Mouse (Mus musculus): ENCODE results near the gene Podnl1. TPM values are rescaled to one million over a fixed set of nuclear protein-coding genes. Genes with fewer than 3 reads are reported as not detected.

The Podnl1 gene
- polyA plus RNA-seq, 1 experiment, result 0.81 TPM

Other genes starting within 250 kb of the Podnl1 start
- 66.4 and 70.0 TPM in 2 replicates for gene Adgrl1, start 225.9 kb upstream of the Podnl1 start, polyA plus RNA-seq (2012; rRNA removed)
- gene Gm10644, start 170.8 kb upstream of the Podnl1 start, polyA plus RNA-seq (2012; rRNA removed), result 3.2 and 3.3 TPM in 2 replicates
- 3.9 and 6.3 TPM in 2 replicates for gene Asf1b, start 170.5 kb upstream of the Podnl1 start, polyA plus RNA-seq (2012; rRNA removed)
- gene Prkaca, start 153.0 kb upstream of the Podnl1 start, polyA plus RNA-seq (2012; rRNA removed), result 127 and 129 TPM in 2 replicates
- gene Samd1, start 128.3 kb upstream of the Podnl1 start, polyA plus RNA-seq (2012; rRNA removed), result 32.3 and 36.3 TPM in 2 replicates
- 0.28 TPM in 2 replicates for gene 1700067K01Rik, start 124.5 kb upstream of the Podnl1 start, polyA plus RNA-seq (2012; rRNA removed)
- gene 2210011C24Rik, start 113.8 kb upstream of the Podnl1 start, polyA plus RNA-seq (2012; rRNA removed), result 0.86 and 1.1 TPM in 2 replicates
- 0.49 and 1.0 TPM in 2 replicates for gene Palm3, start 104.5 kb upstream of the Podnl1 start, polyA plus RNA-seq (2012; rRNA removed)
- 2.3 and 3.1 TPM in 2 replicates for gene Il27ra, start 83.4 kb upstream of the Podnl1 start, polyA plus RNA-seq (2012; rRNA removed)
- gene Rln3, start 81.0 kb upstream of the Podnl1 start, polyA plus RNA-seq (2012; rRNA removed), result 0.24 TPM in 1 of 2 replicates, not detected in the other
- gene Gm10643, start 60.9 kb upstream of the Podnl1 start, polyA plus RNA-seq (2012; rRNA removed), result 0.97 and 1.3 TPM in 2 replicates
- gene Rfx1, start 59.2 kb upstream of the Podnl1 start, polyA plus RNA-seq (2012; rRNA removed), result 13.2 and 16.8 TPM in 2 replicates
- gene Dcaf15, start 21.2 kb upstream of the Podnl1 start, polyA plus RNA-seq (2012; rRNA removed), result 22.0 and 28.8 TPM in 2 replicates
- gene Cc2d1a, start 21.9 kb downstream of the Podnl1 start, polyA plus RNA-seq (2012; rRNA removed), result 25.4 and 25.7 TPM in 2 replicates
- gene 4930432K21Rik, start 22.0 kb downstream of the Podnl1 start, polyA plus RNA-seq (2012; rRNA removed), result 2.4 TPM in 2 replicates
- gene Nanos3, start 59.2 kb downstream of the Podnl1 start, polyA plus RNA-seq (2012; rRNA removed), result 0.95 and 1.4 TPM in 2 replicates
- 9.3 and 10.0 TPM in 2 replicates for gene Zswim4, start 111.1 kb downstream of the Podnl1 start, polyA plus RNA-seq (2012; rRNA removed)
- gene D8Ertd738e, start 123.7 kb downstream of the Podnl1 start, polyA plus RNA-seq (2012; rRNA removed), result 134 and 141 TPM in 2 replicates
- gene Mri1, start 131.3 kb downstream of the Podnl1 start, polyA plus RNA-seq (2012; rRNA removed), result 45.7 and 53.6 TPM in 2 replicates
- 32.1 and 44.9 TPM in 2 replicates for gene Ccdc130, start 144.4 kb downstream of the Podnl1 start, polyA plus RNA-seq (2012; rRNA removed)